Mouse (Mus musculus): ENCODE data around the gene Syt16. TPM values are rescaled to one million over a fixed set of nuclear protein-coding genes. Genes with fewer than 3 reads are reported as not detected.

The Syt16 gene
- polyA plus RNA-seq, 1 experiment = 0.61 TPM

- no peak for TF ChIP-seq CTCF (IDR thresholded peaks at IDR 0.05; ENCODE audit: control insufficient read depth, insufficient read depth, insufficient replicate concordance, low read depth, low read length)
- TF ChIP-seq POLR2A (IDR thresholded peaks at IDR 0.05; ENCODE audit: control insufficient read depth, low read depth, low read length) = no peak
- Histone ChIP-seq H3K27ac (ENCODE audit: control insufficient read depth, insufficient read depth, low read depth, low read length) (no peak overlapping the region), H3K4me1 (ENCODE audit: control insufficient read depth, insufficient read depth, low read length) (peaks cover 7% of the 10 kb centered on the region), H3K4me3 (ENCODE audit: control insufficient read depth, low read depth, low read length) (no peak overlapping the region), H3K27me3 (ENCODE audit: control insufficient read depth, insufficient read depth, low read length) (no peaks in the 10 kb centered on the region), H3K36me3 (ENCODE audit: control insufficient read depth, insufficient read depth, low read length) (no peaks in the 10 kb centered on the region)
Observed at GRCm38 (mm10) chr12:73957676-73958075, 39.8 kb upstream of the Syt16 start.

- no peak for TF ChIP-seq CTCF (IDR thresholded peaks at IDR 0.05; ENCODE audit: control insufficient read depth, insufficient read depth, insufficient replicate concordance, low read depth, low read length)
- no peak for TF ChIP-seq POLR2A (IDR thresholded peaks at IDR 0.05; ENCODE audit: control insufficient read depth, low read depth, low read length)
- Histone ChIP-seq H3K4me3 (ENCODE audit: control insufficient read depth, low read depth, low read length) (no peak overlapping the region), H3K27ac (ENCODE audit: control insufficient read depth, insufficient read depth, low read depth, low read length) (no peak overlapping the region), H3K27me3 (ENCODE audit: control insufficient read depth, insufficient read depth, low read length) (no peaks in the 10 kb centered on the region), H3K4me1 (ENCODE audit: control insufficient read depth, insufficient read depth, low read length) (no peaks in the 10 kb centered on the region), H3K36me3 (ENCODE audit: control insufficient read depth, insufficient read depth, low read length) (no peaks in the 10 kb centered on the region)
Observed at GRCm38 (mm10) chr12:73958830-73959229, 38.6 kb upstream of the Syt16 start.

GRCm38 (mm10) chr12:73964291-73965281 is 32.9 kb upstream of the Syt16 start, which contains the start of gene Snapc1:
Snapc1 (plus strand) TSS chr12:73964481.
- Histone ChIP-seq H3K27ac (ENCODE audit: control insufficient read depth, insufficient read depth, low read depth, low read length) (peak within 1 kb of the TSS; percentile 82), H3K36me3 (ENCODE audit: control insufficient read depth, insufficient read depth, low read length) (no peaks in the 10 kb centered on the region; the same call in 1 of the 2 replicates), H3K27me3 (ENCODE audit: control insufficient read depth, insufficient read depth, low read length) (no peaks in the 10 kb centered on the region), H3K4me3 (ENCODE audit: control insufficient read depth, low read depth, low read length) (peak within 1 kb of the TSS; percentile 99), H3K4me1 (ENCODE audit: control insufficient read depth, insufficient read depth, low read length) (peaks cover 2% of the 10 kb centered on the region; the same call in 1 of the 2 replicates)
- peak; percentile 80 for TF ChIP-seq POLR2A (IDR thresholded peaks at IDR 0.05; ENCODE audit: control insufficient read depth, low read depth, low read length)
- no peak for TF ChIP-seq CTCF (IDR thresholded peaks at IDR 0.05; ENCODE audit: control insufficient read depth, insufficient read depth, insufficient replicate concordance, low read depth, low read length)

GRCm38 (mm10) chr12:73969142-73969541 is 28.3 kb upstream of the Syt16 start:
- Histone ChIP-seq H3K4me1 (ENCODE audit: control insufficient read depth, insufficient read depth, low read length) (peaks cover 2% of the 10 kb centered on the region; the same call in 1 of the 2 replicates), H3K27me3 (ENCODE audit: control insufficient read depth, insufficient read depth, low read length) (no peaks in the 10 kb centered on the region), H3K36me3 (ENCODE audit: control insufficient read depth, insufficient read depth, low read length) (no peaks in the 10 kb centered on the region; the same call in 1 of the 2 replicates), H3K27ac (ENCODE audit: control insufficient read depth, insufficient read depth, low read depth, low read length) (no peak overlapping the region), H3K4me3 (ENCODE audit: control insufficient read depth, low read depth, low read length) (no peak overlapping the region)
- TF ChIP-seq POLR2A (IDR thresholded peaks at IDR 0.05; ENCODE audit: control insufficient read depth, low read depth, low read length) (no peak), CTCF (IDR thresholded peaks at IDR 0.05; ENCODE audit: control insufficient read depth, insufficient read depth, insufficient replicate concordance, low read depth, low read length) (no peak)

- Histone ChIP-seq H3K4me1 (ENCODE audit: control insufficient read depth, insufficient read depth, low read length) (no peaks in the 10 kb centered on the region), H3K27me3 (ENCODE audit: control insufficient read depth, insufficient read depth, low read length) (no peaks in the 10 kb centered on the region), H3K36me3 (ENCODE audit: control insufficient read depth, insufficient read depth, low read length) (no peaks in the 10 kb centered on the region; the same call in 1 of the 2 replicates), H3K27ac (ENCODE audit: control insufficient read depth, insufficient read depth, low read depth, low read length) (no peak overlapping the region), H3K4me3 (ENCODE audit: control insufficient read depth, low read depth, low read length) (no peak overlapping the region)
- TF ChIP-seq POLR2A (IDR thresholded peaks at IDR 0.05; ENCODE audit: control insufficient read depth, low read depth, low read length) (no peak), CTCF (IDR thresholded peaks at IDR 0.05; ENCODE audit: control insufficient read depth, insufficient read depth, insufficient replicate concordance, low read depth, low read length) (no peak)
Observed at GRCm38 (mm10) chr12:73974584-73974983, 22.9 kb upstream of the Syt16 start.

- H3K27ac ChIP-seq (ENCODE audit: control insufficient read depth, insufficient read depth, low read depth, low read length) = no peak overlapping the region
- TF ChIP-seq CTCF (IDR thresholded peaks at IDR 0.05; ENCODE audit: control insufficient read depth, insufficient read depth, insufficient replicate concordance, low read depth, low read length) (no peak), POLR2A (IDR thresholded peaks at IDR 0.05; ENCODE audit: control insufficient read depth, low read depth, low read length) (no peak)
- H3K27me3 ChIP-seq (ENCODE audit: control insufficient read depth, insufficient read depth, low read length) = no peaks in the 10 kb centered on the region
- no peaks in the 10 kb centered on the region for H3K4me1 ChIP-seq (ENCODE audit: control insufficient read depth, insufficient read depth, low read length)
- no peaks in the 10 kb centered on the region; the same call in 1 of the 2 replicates for H3K36me3 ChIP-seq (ENCODE audit: control insufficient read depth, insufficient read depth, low read length)
- no peak overlapping the region for H3K4me3 ChIP-seq (ENCODE audit: control insufficient read depth, low read depth, low read length)
Observed at GRCm38 (mm10) chr12:73978144-73978543, 19.3 kb upstream of the Syt16 start.

- Histone ChIP-seq H3K4me3 (ENCODE audit: control insufficient read depth, low read depth, low read length) (no peak overlapping the region), H3K4me1 (ENCODE audit: control insufficient read depth, insufficient read depth, low read length) (no peaks in the 10 kb centered on the region), H3K36me3 (ENCODE audit: control insufficient read depth, insufficient read depth, low read length) (no peaks in the 10 kb centered on the region; the same call in none of the 2 replicates), H3K27ac (ENCODE audit: control insufficient read depth, insufficient read depth, low read depth, low read length) (no peak overlapping the region), H3K27me3 (ENCODE audit: control insufficient read depth, insufficient read depth, low read length) (no peaks in the 10 kb centered on the region)
- no peak for TF ChIP-seq CTCF (IDR thresholded peaks at IDR 0.05; ENCODE audit: control insufficient read depth, insufficient read depth, insufficient replicate concordance, low read depth, low read length)
Observed at GRCm38 (mm10) chr12:73979667-73980066, 17.8 kb upstream of the Syt16 start.
